Mouse (Mus musculus) liver, embryonic 14.5 days (tissue): ENCODE results near the gene Slc9c1. TPM values are rescaled to one million over a fixed set of nuclear protein-coding genes. Genes with fewer than 3 reads are reported as not detected.
A peak's percentile ranks its signal among the peaks of the same experiment; 100 is the strongest.

Source experiments
- ATAC-seq: fragments of 200-750 bp; cut with Nextera tagmentation; 2 replicates; pipeline ENCODE4 v1.8.0; 2017; ENCODE audit warnings: moderate number of reproducible peaks, mild to moderate bottlenecking, moderate library complexity; ENCODE audit not compliant: insufficient read depth
- DNase-seq, 3 experiments: peaks; one replicate each; pipeline ENCODE4 v3.0.0-alpha.2; 2012 to 2013; ENCODE audit warnings: low read depth in 3 of 3, low spot score in 3 of 3
- H3K27ac ChIP-seq: fragments of 300-500 bp; sonication (generic); 2 replicates; pipeline ENCODE4 v1.5.1; 2014; ENCODE audit warnings: moderate library complexity, mild to moderate bottlenecking, control low read depth, inconsistent platforms
- H3K27me3 ChIP-seq: fragments of 300-500 bp; sonication (generic); 2 replicates; pipeline ENCODE4 v1.6.1; 2014; ENCODE audit warnings: mild to moderate bottlenecking, low read length, moderate library complexity; ENCODE audit not compliant: control insufficient read depth, insufficient read depth
- H3K36me3 ChIP-seq: fragments of 300-500 bp; sonication (generic); replicated peaks from 2 replicates; pipeline ENCODE4 v1.6.1; 2014; ENCODE audit warnings: low read depth; ENCODE audit not compliant: control insufficient read depth, insufficient read depth
- H3K4me1 ChIP-seq, 2 experiments: fragments of 200-500 bp in 1 of 2; fragments of 300-500 bp in 1 of 2; sonication (generic) in 1 of 2; replicated peaks; 2 replicates each; pipeline ENCODE4 v1.6.1; 2012 to 2014; ENCODE audit warnings: antibody characterized with exemption in 1 of 2, inconsistent platforms in 1 of 2, low read length in 1 of 2; ENCODE audit not compliant: control insufficient read depth in 2 of 2, insufficient read depth in 2 of 2
- H3K4me2 ChIP-seq: fragments of 300-500 bp; sonication (generic); 2 replicates; pipeline ENCODE4 v1.6.1; 2014; ENCODE audit warnings: low read depth, mild to moderate bottlenecking, control low read depth, moderate library complexity
- H3K4me3 ChIP-seq, 2 experiments: fragments of 200-500 bp in 1 of 2; fragments of 300-500 bp in 1 of 2; sonication (generic) in 1 of 2; 2 replicates each; pipeline ENCODE4 v1.5.1; 2012 to 2014; ENCODE audit warnings: low read depth in 2 of 2, low read length in 2 of 2, mild to moderate bottlenecking in 2 of 2, control low read depth in 1 of 2, inconsistent platforms in 1 of 2, moderate library complexity in 1 of 2; ENCODE audit not compliant: insufficient read depth in 1 of 2
- H3K9ac ChIP-seq: fragments of 300-500 bp; sonication (generic); replicated peaks from 2 replicates; pipeline ENCODE4 v1.6.1; 2014; ENCODE audit warnings: mild to moderate bottlenecking, control low read depth, moderate library complexity
- H3K9me3 ChIP-seq: fragments of 300-500 bp; sonication (generic); 2 replicates; pipeline ENCODE4 v1.6.1; 2016; ENCODE audit warnings: low read length, mixed read lengths; ENCODE audit not compliant: control insufficient read depth
- CTCF ChIP-seq: IDR thresholded peaks from 2 replicates; pipeline ENCODE4 v1.5.1; 2016; ENCODE audit warnings: antibody characterized with exemption, low read depth, control low read depth
- EP300 ChIP-seq: IDR thresholded peaks from 2 replicates; pipeline ENCODE4 v1.6.1; 2016; ENCODE audit warnings: antibody characterized with exemption, low read depth
- WGBS: fragments of 180-500 bp; shearing (Covaris S2); extraction: QIAGEN DNeasy Blood & Tissue Kit; methylation state at CpG from one replicate; pipeline ENCODE4 v1.1.7; 2014; ENCODE audit not compliant: insufficient replicate concordance; 5-methylcytosine and 5-hydroxymethylcytosine counted together
- polyA plus RNA-seq, 2 experiments: library from polyadenylated mRNA; depleted of rRNA in 1 of 2; stranded (reverse) in 1 of 2; unstranded in 1 of 2; fragments of >200 nt; fragmentation: Nextera tagmentation in 1 of 2; extraction: Ambion mirVana in 1 of 2; gene quantifications; 2 replicates each; pipeline versions ENCODE4 v1.2.1 to v1.2.3; 2012 to 2014

Slc9c1 gene
- polyA plus RNA-seq, 2 experiments, result not detected

DNA sequence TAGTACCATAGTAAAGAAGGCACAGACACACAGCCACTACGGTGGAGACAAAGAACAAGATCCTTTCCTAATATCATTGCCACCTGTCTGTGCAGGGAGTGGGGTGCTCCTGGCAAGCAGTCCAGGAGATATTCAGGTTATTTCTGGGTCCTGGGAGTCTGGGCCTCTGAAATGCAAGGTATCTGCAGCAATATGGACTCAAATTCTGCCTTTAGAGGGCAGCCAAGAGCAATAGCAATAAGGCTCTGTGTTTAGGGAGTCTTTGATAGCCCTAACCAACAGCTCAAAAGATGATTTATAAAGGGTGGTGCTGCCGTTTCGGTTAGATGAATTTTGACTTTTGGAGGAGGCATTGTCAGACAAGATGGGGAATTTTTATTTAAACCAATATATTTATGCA lies 74.2 kb downstream of the Slc9c1 start:
- no peaks in the 10 kb centered on the region for H3K9me3 ChIP-seq
- H3K4me3 ChIP-seq, result no peak overlapping the region
- WGBS, result 40% methylated on average over 3 of the region's 3 CpGs
- TF ChIP-seq CTCF, result peak; percentile 67
- TF ChIP-seq EP300, result no peak
- H3K36me3 ChIP-seq, result no peaks in the 10 kb centered on the region
- H3K27me3 ChIP-seq, result no peaks in the 10 kb centered on the region
- H3K4me1 ChIP-seq, result peaks cover 0 to 4% of the 10 kb centered on the region in 2 experiments; a peak in 2 of 4 replicates
- ATAC-seq (no peak), DNase-seq (peak in 1 of 3 experiments; percentile 22)
- no peak overlapping the region for H3K9ac ChIP-seq
- no peak overlapping the region for H3K4me2 ChIP-seq
- H3K27ac ChIP-seq, result no peak overlapping the region

DNA sequence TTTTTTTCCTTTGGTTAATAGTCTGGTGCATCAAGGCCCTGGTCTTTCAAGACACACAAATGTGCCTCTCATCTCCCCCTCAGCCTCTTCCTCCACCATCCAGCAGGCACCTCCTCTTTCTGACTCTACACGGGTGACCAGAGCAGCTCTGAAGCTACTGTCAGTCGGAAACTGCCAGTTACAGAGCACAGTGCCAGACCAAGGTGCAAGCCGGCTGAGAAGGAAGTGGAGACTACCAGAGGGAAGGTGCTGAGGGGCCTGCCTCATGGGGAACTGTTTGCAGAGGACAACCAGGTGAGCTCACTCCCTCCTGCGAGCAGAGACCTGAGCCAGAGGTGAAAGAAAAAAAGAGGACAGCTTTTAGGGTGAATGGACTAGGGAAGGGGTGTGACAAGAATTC lies 75.2 kb downstream of the Slc9c1 start, which contains the start of gene Gcsam:
Gene Gcsam, plus strand, starts transcription at position 114 of the 400 bp plus-strand sequence.
- no peak within 1 kb of the TSS for H3K9ac ChIP-seq
- ATAC-seq (no peak), DNase-seq (no peak)
- no peaks in the 10 kb centered on the region for H3K36me3 ChIP-seq
- WGBS, result 31% methylated on average over 4 of the region's 4 CpGs
- no peak within 1 kb of the TSS for H3K4me2 ChIP-seq
- no peaks in the 10 kb centered on the region for H3K27me3 ChIP-seq
- H3K4me1 ChIP-seq, result peaks cover 0 to 4% of the 10 kb centered on the region in 2 experiments; a peak in 2 of 4 replicates
- TF ChIP-seq EP300 (no peak), CTCF (no peak)
- H3K27ac ChIP-seq, result no peak within 1 kb of the TSS
- H3K4me3 ChIP-seq, result no peak within 1 kb of the TSS
- H3K9me3 ChIP-seq, result no peaks in the 10 kb centered on the region

- Histone ChIP-seq H3K36me3 (no peaks in the 10 kb centered on the region), H3K4me3 (no peak overlapping the region), H3K4me1 (peaks cover 0 to 4% of the 10 kb centered on the region in 2 experiments; a peak in 2 of 4 replicates), H3K9me3 (no peaks in the 10 kb centered on the region), H3K27ac (no peak overlapping the region), H3K9ac (no peak overlapping the region), H3K27me3 (no peaks in the 10 kb centered on the region), H3K4me2 (no peak overlapping the region)
- DNase-seq (no peak), ATAC-seq (no peak)
- no peak for TF ChIP-seq CTCF
- TF ChIP-seq EP300, result no peak
- 71% methylated on average over 2 of the region's 2 CpGs for WGBS
These were observed 78.1 kb downstream of the Slc9c1 start for GRCm38 (mm10) chr16:45613247-45613646.

DNA sequence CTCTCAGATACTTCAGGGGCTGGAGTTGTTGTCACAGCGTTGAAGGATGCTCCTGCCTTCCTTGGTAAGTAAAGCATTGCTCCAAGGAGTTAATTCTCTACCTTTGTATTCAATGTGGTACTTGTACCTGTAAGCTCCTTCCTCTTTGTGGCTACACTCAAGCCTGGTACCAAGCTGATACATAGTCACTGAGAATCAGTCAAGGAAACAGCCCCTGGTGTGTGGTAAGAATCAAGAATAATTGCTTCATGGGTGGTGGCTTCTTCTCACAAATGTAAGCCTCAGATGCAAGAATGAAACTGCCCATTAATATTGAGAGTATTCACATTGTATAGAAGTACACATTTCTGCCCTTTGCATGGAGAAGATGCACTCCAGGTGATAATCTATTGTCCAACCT lies 80.8 kb downstream of the Slc9c1 start:
- Histone ChIP-seq H3K27ac (no peak overlapping the region), H3K4me3 (no peak overlapping the region), H3K36me3 (no peaks in the 10 kb centered on the region), H3K27me3 (no peaks in the 10 kb centered on the region), H3K4me2 (no peak overlapping the region), H3K4me1 (peaks cover 3 to 11% of the 10 kb centered on the region in 2 experiments), H3K9ac (no peak overlapping the region), H3K9me3 (no peaks in the 10 kb centered on the region)
- ATAC-seq (no peak), DNase-seq (no peak)
- TF ChIP-seq EP300 (no peak), CTCF (no peak)
- 77% methylated on average over 1 of the region's 1 CpGs for WGBS

DNA sequence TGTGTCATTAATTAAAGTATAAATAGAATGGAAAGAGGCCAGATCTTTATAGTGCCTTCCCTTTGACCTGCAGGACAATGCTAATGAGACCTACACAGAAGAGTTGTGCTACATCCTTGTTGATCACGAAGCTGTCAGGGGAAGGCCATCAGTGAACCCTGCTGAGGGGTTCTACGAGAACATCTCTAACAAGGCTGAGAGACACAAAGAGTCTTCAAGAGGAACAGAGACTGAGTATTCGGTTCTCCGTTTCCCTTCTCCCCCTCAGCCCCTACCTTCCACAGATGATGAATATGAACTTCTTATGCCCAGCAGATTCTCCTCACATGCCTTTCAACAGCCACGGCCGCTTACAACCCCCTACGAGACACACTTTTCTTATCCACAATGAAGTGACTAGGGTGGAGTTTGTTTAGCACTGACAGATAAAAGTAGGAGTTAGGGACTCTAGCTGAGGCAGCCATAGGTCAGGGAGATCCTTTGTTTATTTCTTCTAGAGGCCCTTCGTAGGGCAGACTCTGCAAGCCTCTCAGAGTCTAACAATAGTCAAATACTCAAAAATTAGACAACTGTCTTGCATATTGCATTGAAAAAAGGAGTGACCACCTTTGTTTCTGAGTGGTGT lies 84.8 kb downstream of the Slc9c1 start:
- DNase-seq (no peak), ATAC-seq (0 out of 2 replicates have a peak, but pooled peaks have one; percentile 50)
- Histone ChIP-seq H3K9ac (no peak overlapping the region), H3K27ac (no peak overlapping the region), H3K9me3 (no peaks in the 10 kb centered on the region), H3K4me2 (no peak overlapping the region), H3K36me3 (no peaks in the 10 kb centered on the region), H3K4me1 (peaks cover 3 to 17% of the 10 kb centered on the region in 2 experiments), H3K27me3 (no peaks in the 10 kb centered on the region), H3K4me3 (no peak overlapping the region)
- 27% methylated on average over 8 of the region's 8 CpGs for WGBS
- TF ChIP-seq CTCF (no peak), EP300 (no peak)
